Mouse (Mus musculus) CH12F3 (cell line): Measurements from ENCODE around the gene Morn3.

ENCODE experiments used
- in situ Hi-C: fragments of 300-500 bp; cut with MboI; formaldehyde crosslinking; loops from 2 replicates; pipeline ENCODE4 v1.14.3; 2020; ENCODE audit warnings: low sequenced_read_pairs

Gene Morn3

GRCm38 (mm10) chr5:122994303-122994846 is 52.4 kb downstream of the Morn3 start:
- in situ Hi-C loops, result no loop called here

DNA sequence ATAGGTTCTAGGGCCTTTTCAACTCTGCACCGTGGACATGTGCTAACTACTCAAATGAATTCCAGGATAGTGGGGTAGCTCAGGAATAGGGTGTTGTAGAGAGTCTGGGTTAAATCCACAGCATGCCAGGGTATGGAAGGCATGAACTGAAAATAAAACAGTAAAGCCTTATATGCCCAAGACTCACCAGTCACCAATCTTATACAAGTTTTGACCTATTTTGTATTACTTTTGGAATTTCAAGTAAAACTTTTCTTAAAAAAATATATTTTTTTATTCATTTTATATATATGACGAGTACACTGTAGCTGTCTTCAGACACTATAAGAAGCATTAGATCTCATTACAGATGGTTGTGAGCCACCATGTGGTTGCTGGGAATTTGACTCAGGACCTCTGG is 53.0 kb downstream of the Morn3 start:
- in situ Hi-C loops, result no loop called here

DNA sequence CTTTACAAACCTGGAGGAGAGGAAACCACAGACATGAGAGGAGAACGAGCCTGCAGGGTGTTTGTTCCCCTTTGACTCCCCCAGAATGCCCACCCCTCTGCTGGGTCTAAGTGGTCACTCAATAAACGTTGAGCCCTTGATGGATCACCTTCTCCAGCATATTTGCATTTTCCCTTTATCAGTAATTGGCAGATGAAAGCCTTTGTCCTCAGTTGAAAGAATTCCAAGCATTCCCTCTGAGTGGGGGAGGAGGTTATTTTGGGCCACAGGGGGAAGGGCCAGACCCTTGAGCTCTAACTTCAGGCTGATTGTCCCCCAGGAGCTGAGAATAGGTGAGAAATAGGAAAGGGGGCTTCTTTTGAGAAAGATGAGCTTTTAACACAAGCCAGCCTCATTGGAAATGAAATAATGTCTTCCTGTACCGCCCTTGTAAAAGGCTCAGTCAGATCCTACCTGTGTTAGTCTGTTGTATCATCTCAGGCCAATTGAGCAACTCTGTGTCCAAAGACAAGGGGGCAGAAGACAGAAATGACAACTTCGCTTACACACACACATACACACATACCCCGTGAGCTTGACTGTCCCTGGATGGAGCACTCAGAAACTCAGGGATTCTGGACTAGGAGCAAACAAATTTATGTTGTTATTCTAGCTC is 55.3 kb downstream of the Morn3 start:
- in situ Hi-C loops, result no loop called here

DNA sequence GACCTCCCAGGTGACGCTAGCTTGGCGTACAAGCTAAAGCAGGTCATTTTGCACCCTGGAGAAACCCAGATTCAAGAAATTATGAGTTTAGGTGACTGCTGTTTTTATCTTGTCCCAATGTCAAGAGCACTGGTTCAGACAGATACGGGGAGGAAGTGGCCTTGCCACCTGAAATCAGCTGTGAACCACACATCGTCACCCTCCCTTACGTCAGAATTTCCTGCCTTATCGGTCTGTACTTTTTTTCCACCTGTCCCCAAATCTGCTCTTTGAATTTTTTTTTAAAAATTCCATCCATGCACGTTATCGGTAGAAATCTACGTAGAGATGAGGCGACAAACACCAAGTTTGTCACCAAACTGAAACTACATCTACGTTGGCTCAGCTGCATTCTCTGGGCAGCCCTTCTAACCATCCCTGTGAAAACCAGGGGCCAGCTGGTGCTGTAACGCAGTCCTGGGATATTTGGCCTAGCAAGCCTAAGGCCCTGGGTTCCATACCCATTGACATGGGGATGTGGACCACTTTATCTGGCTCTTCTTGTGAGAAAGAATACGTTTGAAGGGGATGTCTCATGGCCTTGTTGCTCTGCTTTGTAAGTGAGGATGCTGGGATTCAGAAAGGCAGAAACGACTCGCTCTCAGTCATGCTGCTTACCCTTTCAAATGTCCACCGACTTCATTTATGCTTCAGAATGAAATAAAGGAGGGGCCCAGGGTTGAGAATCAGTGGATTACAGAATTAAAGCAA is 56.2 kb downstream of the Morn3 start:
- in situ Hi-C loops, result no loop called here

GRCm38 (mm10) chr5:122989551-122990330 is 57.1 kb downstream of the Morn3 start, which contains the start of gene Kdm2b:
Gene Kdm2b, minus strand, starts transcription at chr5:122989823.
- in situ Hi-C loops, result no loop called here

- in situ Hi-C loops, result no loop called here
These were observed 57.8 kb downstream of the Morn3 start for GRCm38 (mm10) chr5:122989001-122989525.

DNA sequence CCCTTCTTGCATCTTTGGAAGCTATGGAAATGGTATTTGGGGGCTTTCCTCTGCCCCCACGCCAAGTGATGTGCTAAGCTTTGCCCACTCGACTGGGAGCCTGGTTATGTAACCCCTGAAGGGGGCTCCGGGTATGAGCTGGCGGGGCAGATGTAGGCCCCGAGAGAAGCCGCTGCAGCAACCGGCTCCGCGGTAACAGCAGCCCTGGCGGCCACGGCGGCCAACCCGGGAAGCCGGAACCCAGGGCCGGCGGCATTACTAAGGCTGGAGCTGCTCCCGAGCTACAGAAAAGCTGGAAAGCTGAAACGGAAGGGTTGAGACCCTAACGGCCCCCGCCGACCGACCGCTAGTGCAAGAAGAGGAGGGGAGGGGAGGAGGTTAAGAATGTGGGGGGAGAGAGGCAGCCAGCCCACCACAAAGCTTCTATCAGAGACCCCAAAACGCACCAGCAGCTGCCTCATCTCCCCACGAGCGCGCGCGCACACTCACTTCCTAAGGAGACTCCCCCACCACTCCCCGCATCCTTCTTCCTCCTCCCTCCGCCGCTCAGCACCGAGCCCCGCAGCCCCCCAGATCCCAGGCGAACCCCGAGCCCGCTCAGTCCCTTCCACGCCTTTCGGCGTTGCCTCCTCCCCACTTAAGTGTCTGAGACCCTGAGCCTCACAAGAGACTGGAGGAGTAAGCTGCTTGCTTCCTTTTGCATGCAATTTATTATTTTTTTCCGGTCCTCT is 58.6 kb downstream of the Morn3 start:
- in situ Hi-C loops, result no loop called here

DNA sequence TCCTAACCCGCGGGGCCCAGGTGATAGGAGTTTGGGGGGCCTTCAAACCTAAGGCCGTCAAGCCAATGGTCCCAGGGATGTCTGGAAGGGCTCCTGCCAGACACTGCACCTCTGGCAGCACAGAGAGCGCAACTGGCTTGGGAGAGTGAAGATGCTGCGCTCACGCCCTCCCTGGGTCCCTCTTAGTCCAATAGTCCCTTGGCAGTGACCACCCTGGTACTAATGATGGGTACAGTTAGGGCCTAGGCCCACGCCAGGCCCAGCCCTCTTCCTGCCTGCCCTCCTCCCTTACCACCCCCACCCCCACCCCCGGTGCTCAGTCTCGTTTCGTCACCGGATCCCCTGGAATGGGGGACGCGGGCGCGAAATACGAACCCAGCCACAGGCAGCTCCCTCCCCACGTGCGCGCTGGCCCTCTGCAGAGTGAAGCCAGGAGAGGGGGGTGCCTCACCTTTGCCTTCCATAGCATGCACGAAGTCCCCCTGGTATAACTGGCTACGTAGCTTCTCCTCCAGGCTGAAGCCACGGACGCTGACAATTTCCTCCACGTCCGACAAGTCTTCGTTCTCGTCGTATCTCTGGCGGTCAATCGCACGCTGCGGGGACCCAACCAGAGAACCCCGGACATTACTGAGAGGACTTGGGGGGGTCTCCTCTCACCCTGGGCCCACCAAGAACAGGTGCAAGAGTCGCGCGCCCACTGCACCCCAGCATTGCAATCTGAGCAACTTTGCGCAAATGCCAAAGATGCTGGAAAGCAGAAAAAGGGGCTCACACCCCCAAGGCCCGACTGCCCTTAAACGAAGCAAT is 59.4 kb downstream of the Morn3 start:
- in situ Hi-C loops, result no loop called here

- in situ Hi-C loops, result no loop called here
These were observed 60.7 kb downstream of the Morn3 start for GRCm38 (mm10) chr5:122986091-122986493.
